Mouse (Mus musculus) small intestine, adult 2 months (tissue): ENCODE results near the gene Nrxn1.

ENCODE experiments used
- CTCF ChIP-seq: fragments of 200-500 bp; IDR thresholded peaks from 2 replicates; pipeline ENCODE4 v1.5.1; 2012; ENCODE audit warnings: low read depth, mild to moderate bottlenecking, control low read depth, inconsistent platforms, low read length, moderate library complexity, mixed read lengths; ENCODE audit not compliant: insufficient replicate concordance, insufficient read length; ENCODE audit errors: extremely low read depth
- POLR2A ChIP-seq: fragments of 200-500 bp; IDR thresholded peaks from 2 replicates; pipeline ENCODE4 v1.6.1; 2012; ENCODE audit warnings: low read depth, mild to moderate bottlenecking, control low read depth, inconsistent platforms, low read length, moderate library complexity

- TF ChIP-seq POLR2A (no peak), CTCF (no peak)
Measured at GRCm38 (mm10) chr17:90122796-90123481, 969.9 kb downstream of the Nrxn1 start.
